Mouse (Mus musculus): ENCODE results near the gene Tgfbr2. TPM values are rescaled to one million over a fixed set of nuclear protein-coding genes. Genes with fewer than 3 reads are reported as not detected.
A peak's percentile ranks its signal among the peaks of the same experiment; 100 is the strongest.

The Tgfbr2 gene
- polyA plus RNA-seq, 1 experiment: 27.2 TPM

DNA sequence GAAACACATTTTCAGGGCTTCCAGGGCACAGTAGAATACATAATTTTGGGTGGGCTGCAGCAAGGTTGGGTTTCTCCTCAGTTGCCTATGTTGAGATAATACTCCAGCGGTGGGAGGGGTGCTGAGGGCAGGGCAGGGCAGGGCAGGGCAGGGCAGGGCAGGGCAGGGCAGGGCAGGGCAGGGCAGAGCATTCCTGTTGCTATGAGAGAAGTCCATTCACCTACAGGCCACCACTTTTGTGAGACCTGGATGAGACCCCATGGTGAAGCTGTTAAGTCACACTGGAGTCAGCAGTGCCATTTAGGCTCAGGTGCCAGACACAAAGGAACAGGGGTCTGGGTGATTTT lies 18.3 kb upstream of the Tgfbr2 start:
- Histone ChIP-seq H3K27me3 (ENCODE audit: control insufficient read depth, insufficient read depth, low read length) (no peaks in the 10 kb centered on the region), H3K27ac (ENCODE audit: insufficient read depth, low read depth, low read length) (no peak overlapping the region), H3K36me3 (ENCODE audit: control insufficient read depth, insufficient read depth, low read length) (no peaks in the 10 kb centered on the region), H3K4me1 (ENCODE audit: control insufficient read depth, insufficient read depth, insufficient read length, low read length) (peaks cover 33% of the 10 kb centered on the region), H3K4me3 (ENCODE audit: low read depth, low read length) (no peak overlapping the region)
- 33% methylated on average over 1 of the region's 1 CpGs for WGBS
- TF ChIP-seq POLR2A (IDR thresholded peaks at IDR 0.05; ENCODE audit: low read depth, low read length) (no peak), CTCF (IDR thresholded peaks at IDR 0.05; ENCODE audit: extremely low read depth, insufficient read length, insufficient replicate concordance, low read depth, low read length) (no peak)

- no peak overlapping the region for H3K4me3 ChIP-seq (ENCODE audit: low read depth, low read length)
- no peaks in the 10 kb centered on the region for H3K27me3 ChIP-seq (ENCODE audit: control insufficient read depth, insufficient read depth, low read length)
- no peaks in the 10 kb centered on the region for H3K36me3 ChIP-seq (ENCODE audit: control insufficient read depth, insufficient read depth, low read length)
- H3K27ac ChIP-seq (ENCODE audit: insufficient read depth, low read depth, low read length): no peak overlapping the region
- TF ChIP-seq CTCF (IDR thresholded peaks at IDR 0.05; ENCODE audit: extremely low read depth, insufficient read length, insufficient replicate concordance, low read depth, low read length) (no peak), POLR2A (IDR thresholded peaks at IDR 0.05; ENCODE audit: low read depth, low read length) (no peak)
- WGBS: 76% methylated on average over 12 of the region's 12 CpGs
- H3K4me1 ChIP-seq (ENCODE audit: control insufficient read depth, insufficient read depth, insufficient read length, low read length): peaks cover 33% of the 10 kb centered on the region
Observed at GRCm38 (mm10) chr9:116192826-116193534, 17.8 kb upstream of the Tgfbr2 start.

DNA sequence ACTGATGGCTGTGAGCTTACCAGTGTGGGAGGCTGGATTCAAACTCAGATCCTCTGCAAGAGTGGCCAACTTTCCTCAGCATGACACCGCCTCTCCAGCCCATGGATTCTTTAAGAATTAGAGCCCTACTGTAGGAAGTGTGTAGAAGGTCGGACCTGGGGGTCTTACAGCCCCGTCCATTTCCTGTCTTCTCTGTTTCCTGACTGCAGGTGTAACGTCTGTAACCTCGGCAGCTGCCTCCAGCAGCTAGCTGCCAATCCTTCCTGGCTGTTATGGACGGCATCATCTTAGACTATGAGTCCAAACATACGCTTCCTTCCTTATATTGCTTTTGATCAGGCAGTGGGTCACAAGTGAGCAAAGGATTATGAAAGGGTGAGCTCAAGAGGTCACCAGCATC lies 17.1 kb upstream of the Tgfbr2 start:
- WGBS: 67% methylated on average over 7 of the region's 7 CpGs
- Histone ChIP-seq H3K27ac (ENCODE audit: insufficient read depth, low read depth, low read length) (no peak overlapping the region), H3K36me3 (ENCODE audit: control insufficient read depth, insufficient read depth, low read length) (no peaks in the 10 kb centered on the region), H3K4me1 (ENCODE audit: control insufficient read depth, insufficient read depth, insufficient read length, low read length) (peaks cover 39% of the 10 kb centered on the region), H3K4me3 (ENCODE audit: low read depth, low read length) (no peak overlapping the region), H3K27me3 (ENCODE audit: control insufficient read depth, insufficient read depth, low read length) (no peaks in the 10 kb centered on the region)
- TF ChIP-seq CTCF (IDR thresholded peaks at IDR 0.05; ENCODE audit: extremely low read depth, insufficient read length, insufficient replicate concordance, low read depth, low read length) (no peak), POLR2A (IDR thresholded peaks at IDR 0.05; ENCODE audit: low read depth, low read length) (no peak)

- Histone ChIP-seq H3K27me3 (ENCODE audit: control insufficient read depth, insufficient read depth, low read length) (no peaks in the 10 kb centered on the region), H3K4me3 (ENCODE audit: low read depth, low read length) (no peak overlapping the region), H3K4me1 (ENCODE audit: control insufficient read depth, insufficient read depth, insufficient read length, low read length) (peaks cover 45% of the 10 kb centered on the region), H3K27ac (ENCODE audit: insufficient read depth, low read depth, low read length) (no peak overlapping the region), H3K36me3 (ENCODE audit: control insufficient read depth, insufficient read depth, low read length) (no peaks in the 10 kb centered on the region)
- TF ChIP-seq POLR2A (IDR thresholded peaks at IDR 0.05; ENCODE audit: low read depth, low read length) (no peak), CTCF (IDR thresholded peaks at IDR 0.05; ENCODE audit: extremely low read depth, insufficient read length, insufficient replicate concordance, low read depth, low read length) (no peak)
- WGBS: 59% methylated on average over 4 of the region's 4 CpGs
Observed at GRCm38 (mm10) chr9:116189831-116190230, 14.7 kb upstream of the Tgfbr2 start.

DNA sequence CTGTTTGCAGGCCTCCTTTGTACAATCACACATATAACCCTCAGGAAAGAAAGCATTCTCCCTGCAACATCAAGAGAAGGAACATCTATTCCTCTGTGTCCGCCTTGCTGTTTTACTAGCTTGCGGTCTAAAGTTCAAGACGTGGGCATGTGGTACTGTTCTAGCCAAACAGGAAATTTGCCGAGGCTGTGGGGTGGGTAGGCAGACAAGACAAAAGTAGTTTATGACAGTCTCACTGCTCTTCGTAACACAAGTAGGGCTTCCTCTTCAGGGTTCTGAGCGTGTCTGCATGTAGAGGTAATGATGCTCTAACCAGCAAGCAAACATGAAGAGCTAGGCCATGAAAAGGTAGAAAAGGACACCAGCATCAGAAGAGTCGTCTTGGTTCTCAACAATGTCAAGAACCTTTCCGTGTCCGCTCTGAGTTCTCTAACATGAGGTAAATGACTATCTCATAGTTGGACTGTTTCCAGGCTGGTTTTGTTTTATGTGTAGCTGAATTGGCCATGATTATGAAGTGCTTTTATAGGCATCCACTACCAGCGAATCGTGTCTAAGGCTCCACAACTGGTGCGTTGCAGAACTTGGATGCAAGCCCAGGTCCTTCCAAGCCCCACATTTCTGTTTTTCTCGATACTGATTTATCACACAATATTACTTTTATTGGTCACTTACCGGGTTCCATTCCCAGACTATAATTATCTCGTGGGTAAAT lies 13.9 kb upstream of the Tgfbr2 start:
- Histone ChIP-seq H3K4me3 (ENCODE audit: low read depth, low read length) (no peak overlapping the region), H3K4me1 (ENCODE audit: control insufficient read depth, insufficient read depth, insufficient read length, low read length) (peaks cover 39% of the 10 kb centered on the region), H3K36me3 (ENCODE audit: control insufficient read depth, insufficient read depth, low read length) (no peaks in the 10 kb centered on the region), H3K27ac (ENCODE audit: insufficient read depth, low read depth, low read length) (peak overlapping the region; percentile 58; the same call in 1 of the 2 replicates), H3K27me3 (ENCODE audit: control insufficient read depth, insufficient read depth, low read length) (no peaks in the 10 kb centered on the region)
- WGBS: 29% methylated on average over 15 of the region's 15 CpGs
- TF ChIP-seq POLR2A (IDR thresholded peaks at IDR 0.05; ENCODE audit: low read depth, low read length): no peak
- TF ChIP-seq CTCF (IDR thresholded peaks at IDR 0.05; ENCODE audit: extremely low read depth, insufficient read length, insufficient replicate concordance, low read depth, low read length): no peak

DNA sequence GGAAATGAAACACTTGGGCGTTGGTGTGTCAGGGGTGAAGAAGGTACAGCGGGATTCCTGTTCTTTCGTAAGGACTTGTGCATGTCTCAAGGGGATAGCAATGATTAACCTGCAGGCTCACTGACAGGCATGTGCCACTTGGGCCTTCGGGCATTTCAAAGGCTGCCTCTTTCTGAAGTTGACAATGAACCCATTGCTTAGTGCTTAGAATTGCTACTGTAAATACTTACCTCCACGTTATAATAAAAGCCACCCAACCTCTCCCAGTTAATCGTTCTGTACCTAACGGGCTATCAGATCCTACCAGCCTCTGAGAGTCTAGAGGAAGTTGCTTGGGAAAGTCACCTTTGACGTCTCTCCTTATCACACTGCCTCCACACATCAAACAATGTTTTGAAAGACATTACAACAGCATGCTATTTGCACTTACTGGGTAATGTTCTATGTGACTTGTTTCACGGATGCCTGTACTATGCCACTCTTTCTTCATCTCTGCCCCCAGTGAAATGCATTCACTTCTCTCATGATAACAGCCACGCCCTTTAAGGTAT lies 12.1 kb upstream of the Tgfbr2 start:
- Histone ChIP-seq H3K4me3 (ENCODE audit: low read depth, low read length) (no peak overlapping the region), H3K36me3 (ENCODE audit: control insufficient read depth, insufficient read depth, low read length) (no peaks in the 10 kb centered on the region), H3K27me3 (ENCODE audit: control insufficient read depth, insufficient read depth, low read length) (no peaks in the 10 kb centered on the region), H3K27ac (ENCODE audit: insufficient read depth, low read depth, low read length) (no peak overlapping the region), H3K4me1 (ENCODE audit: control insufficient read depth, insufficient read depth, insufficient read length, low read length) (peaks cover 32% of the 10 kb centered on the region)
- TF ChIP-seq CTCF (IDR thresholded peaks at IDR 0.05; ENCODE audit: extremely low read depth, insufficient read length, insufficient replicate concordance, low read depth, low read length): no peak
- no peak for TF ChIP-seq POLR2A (IDR thresholded peaks at IDR 0.05; ENCODE audit: low read depth, low read length)
- 22% methylated on average over 10 of the region's 10 CpGs for WGBS

DNA sequence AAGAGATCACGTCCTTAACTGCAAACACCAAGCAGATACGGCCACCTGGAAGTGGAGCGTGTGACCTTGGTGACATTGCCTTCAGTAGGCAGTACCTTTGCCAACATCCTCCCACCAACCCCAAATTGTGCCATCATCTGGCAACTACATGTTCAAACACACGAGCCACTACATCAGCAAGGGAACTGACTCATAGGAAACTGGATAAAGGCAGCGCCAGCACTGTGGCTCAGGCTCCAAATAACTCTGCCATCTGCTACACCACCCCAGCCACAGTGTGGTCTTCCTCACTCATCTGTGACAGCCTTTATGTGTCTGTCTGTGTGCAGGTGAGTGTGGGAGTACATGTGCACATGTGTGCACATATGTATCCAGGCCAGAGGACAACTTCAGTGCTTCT lies 9.7 kb upstream of the Tgfbr2 start:
- no peak overlapping the region for H3K4me3 ChIP-seq (ENCODE audit: low read depth, low read length)
- H3K27ac ChIP-seq (ENCODE audit: insufficient read depth, low read depth, low read length): no peak overlapping the region
- WGBS: 88% methylated on average over 5 of the region's 5 CpGs
- peaks cover 21% of the 10 kb centered on the region for H3K4me1 ChIP-seq (ENCODE audit: control insufficient read depth, insufficient read depth, insufficient read length, low read length)
- TF ChIP-seq POLR2A (IDR thresholded peaks at IDR 0.05; ENCODE audit: low read depth, low read length): no peak
- no peak for TF ChIP-seq CTCF (IDR thresholded peaks at IDR 0.05; ENCODE audit: extremely low read depth, insufficient read length, insufficient replicate concordance, low read depth, low read length)
- H3K27me3 ChIP-seq (ENCODE audit: control insufficient read depth, insufficient read depth, low read length): no peaks in the 10 kb centered on the region
- no peaks in the 10 kb centered on the region for H3K36me3 ChIP-seq (ENCODE audit: control insufficient read depth, insufficient read depth, low read length)

Measured in small intestine, adult 2 months (tissue).